Mouse (Mus musculus): ENCODE measurements around the gene Rdh19.
"Not testable (repeated sequence)": the region's sequence is repeated elsewhere in the genome, so short reads cannot be mapped to it uniquely, and the experiment has no call there.

The Rdh19 gene

GRCm38 (mm10) chr10:127879155-127879688 lies 29.5 kb downstream of the Rdh19 start:
- DNase-seq (ENCODE audit: low read depth), result peak; percentile 10

GRCm38 (mm10) chr10:127881041-127881440 lies 31.3 kb downstream of the Rdh19 start:
- no peak for DNase-seq (ENCODE audit: low read depth)

- no peak for DNase-seq (ENCODE audit: low read depth)
Measured at GRCm38 (mm10) chr10:127886551-127886950, 36.8 kb downstream of the Rdh19 start.

GRCm38 (mm10) chr10:127886971-127887370 lies 37.2 kb downstream of the Rdh19 start:
- no peak for DNase-seq (ENCODE audit: low read depth)

GRCm38 (mm10) chr10:127888605-127889004 lies 38.9 kb downstream of the Rdh19 start, which contains the start of gene Rdh7:
Gene Rdh7, minus strand, starts transcription at chr10:127888817.
- DNase-seq (ENCODE audit: low read depth), result no peak

GRCm38 (mm10) chr10:127891481-127891880 lies 41.8 kb downstream of the Rdh19 start:
- no peak for DNase-seq (ENCODE audit: low read depth)

GRCm38 (mm10) chr10:127893163-127894022 lies 43.7 kb downstream of the Rdh19 start:
- not testable (repeated sequence) for DNase-seq (ENCODE audit: low read depth)

GRCm38 (mm10) chr10:127896705-127897104 lies 47.0 kb downstream of the Rdh19 start:
- no peak for DNase-seq (ENCODE audit: low read depth)

GRCm38 (mm10) chr10:127897506-127897905 lies 47.8 kb downstream of the Rdh19 start:
- DNase-seq (ENCODE audit: low read depth), result no peak

GRCm38 (mm10) chr10:127898218-127898617 lies 48.5 kb downstream of the Rdh19 start, which contains the start of gene Sdr9c7:
Gene Sdr9c7, plus strand, starts transcription at chr10:127898518.
- DNase-seq (ENCODE audit: low read depth), result no peak

- no peak for DNase-seq (ENCODE audit: low read depth)
Measured at GRCm38 (mm10) chr10:127899783-127900182, 50.1 kb downstream of the Rdh19 start.

- no peak for DNase-seq (ENCODE audit: low read depth)
Measured at GRCm38 (mm10) chr10:127901751-127902150, 52.0 kb downstream of the Rdh19 start.

- DNase-seq (ENCODE audit: low read depth), result no peak
Measured at GRCm38 (mm10) chr10:127903116-127903515, 53.4 kb downstream of the Rdh19 start.

- no peak for DNase-seq (ENCODE audit: low read depth)
Measured at GRCm38 (mm10) chr10:127904718-127905446, 55.2 kb downstream of the Rdh19 start.

- no peak for DNase-seq (ENCODE audit: low read depth)
Measured at GRCm38 (mm10) chr10:127906138-127906537, 56.4 kb downstream of the Rdh19 start.

- DNase-seq (ENCODE audit: low read depth), result no peak
Measured at GRCm38 (mm10) chr10:127907386-127907951, 57.7 kb downstream of the Rdh19 start.
